Mouse (Mus musculus): ENCODE data around the gene Rps3. TPM values are rescaled to one million over a fixed set of nuclear protein-coding genes. Genes with fewer than 3 reads are reported as not detected.

Rps3 gene
- total RNA-seq, 2 experiments from 2014 or later = 362 to 382 TPM

- DNase-seq = no peak
These were observed 40.4 kb downstream of the Rps3 start for GRCm38 (mm10) chr7:99443164-99443563.

GRCm38 (mm10) chr7:99441534-99442072 lies 41.9 kb downstream of the Rps3 start:
- DNase-seq = peak; percentile 37

- DNase-seq = no peak
These were observed 44.7 kb downstream of the Rps3 start for GRCm38 (mm10) chr7:99438881-99439280.

- DNase-seq = no peak
These were observed 47.0 kb downstream of the Rps3 start for GRCm38 (mm10) chr7:99436530-99436929.

- no peak for DNase-seq
These were observed 48.8 kb downstream of the Rps3 start for GRCm38 (mm10) chr7:99434672-99435250.

- no peak for DNase-seq
These were observed 50.7 kb downstream of the Rps3 start for GRCm38 (mm10) chr7:99432863-99433262.

GRCm38 (mm10) chr7:99432248-99432647 lies 51.3 kb downstream of the Rps3 start:
- DNase-seq = no peak

- no peak for DNase-seq
These were observed 53.3 kb downstream of the Rps3 start for GRCm38 (mm10) chr7:99430246-99430645.

- no peak for DNase-seq
These were observed 53.8 kb downstream of the Rps3 start for GRCm38 (mm10) chr7:99429786-99430185.

GRCm38 (mm10) chr7:99428836-99429235 lies 54.7 kb downstream of the Rps3 start:
- no peak for DNase-seq

GRCm38 (mm10) chr7:99427987-99428386 lies 55.6 kb downstream of the Rps3 start:
- DNase-seq = no peak

Other genes starting within 250 kb of the Rps3 start
- under 1 TPM in 1 of 2 experiments, not detected in 1; 0.41 TPM for gene Mogat2, start 245.1 kb downstream of the Rps3 start, total RNA-seq (2021)
- gene Map6, start 216.3 kb downstream of the Rps3 start, total RNA-seq (2021) = 1 to 10 TPM; 5.6 to 7.0 TPM
- 100 to 1,000 TPM; 292 to 416 TPM for gene Serpinh1, start 130.5 kb downstream of the Rps3 start, total RNA-seq (2021)
- gene Gdpd5, start 102.3 kb downstream of the Rps3 start, total RNA-seq (2021) = 1 to 10 TPM; 8.2 to 9.8 TPM
- under 1 TPM; 0.14 to 0.38 TPM for gene Klhl35, start 17.7 kb downstream of the Rps3 start, total RNA-seq (2021)
- 10 to 100 TPM; 21.4 to 26.2 TPM for gene Arrb1, start 51.7 kb upstream of the Rps3 start, total RNA-seq (2021)
- 10 to 100 TPM; 36.4 to 42.1 TPM for gene Tpbgl, start 143.4 kb upstream of the Rps3 start, total RNA-seq (2021)
- 1 to 10 TPM; 8.8 to 9.8 TPM for gene Slco2b1, start 227.6 kb upstream of the Rps3 start, total RNA-seq (2021)
- gene Olfr520, start 246.5 kb upstream of the Rps3 start, total RNA-seq (2021) = not detected